Mouse (Mus musculus) Muller cell, postnatal 12 days (primary cell): Measurements from ENCODE around the gene Sergef.
"Not testable (repeated sequence)": the region's sequence is repeated elsewhere in the genome, so short reads cannot be mapped to it uniquely, and the experiment has no call there.

ENCODE experiments used
- DNase-seq: peaks from one replicate; pipeline ENCODE4 v3.0.0-alpha.2; 2015; ENCODE audit errors: inconsistent ontology term

Sergef gene

DNA sequence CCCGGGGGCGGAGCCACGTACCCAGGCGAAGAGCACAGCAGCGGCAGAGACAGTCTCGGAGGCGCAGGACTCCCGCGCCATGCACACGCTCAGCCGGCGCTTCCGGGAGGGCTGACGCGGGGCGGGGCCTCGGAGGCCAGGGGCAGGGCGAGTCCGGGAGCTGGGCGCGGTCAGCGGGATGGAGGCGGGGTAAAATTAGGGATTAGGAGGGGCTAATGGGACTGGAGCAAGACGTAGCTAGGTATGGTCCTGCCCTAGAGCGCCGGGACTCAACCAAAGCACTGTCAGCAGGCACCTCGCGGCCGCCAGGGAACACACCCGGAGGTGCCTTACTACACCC, at the start of gene Sergef:
Gene Sergef (minus strand): TSS at position 116 of the 340 bp plus-strand sequence.
- peak; percentile 95 for DNase-seq

DNA sequence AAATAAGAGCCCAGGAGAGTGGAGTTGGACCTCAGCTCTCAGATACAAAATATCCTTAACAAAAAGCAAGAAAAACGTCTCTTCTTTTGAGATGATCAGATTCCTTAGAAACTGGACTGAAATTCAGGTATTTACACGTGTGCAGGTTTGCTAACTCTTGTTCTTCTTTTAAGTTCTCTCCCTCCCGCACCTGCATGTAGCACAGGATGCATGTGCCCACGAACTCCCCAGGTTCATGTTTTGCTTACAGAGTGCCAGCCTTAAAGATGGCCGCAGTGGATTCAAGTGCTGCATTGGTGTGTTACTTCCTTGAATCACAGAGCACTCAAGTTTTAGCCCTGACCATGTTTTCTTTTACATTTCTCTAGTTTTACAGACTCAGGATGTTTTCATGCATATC, 47.2 kb upstream of the Sergef start:
- no peak for DNase-seq

DNA sequence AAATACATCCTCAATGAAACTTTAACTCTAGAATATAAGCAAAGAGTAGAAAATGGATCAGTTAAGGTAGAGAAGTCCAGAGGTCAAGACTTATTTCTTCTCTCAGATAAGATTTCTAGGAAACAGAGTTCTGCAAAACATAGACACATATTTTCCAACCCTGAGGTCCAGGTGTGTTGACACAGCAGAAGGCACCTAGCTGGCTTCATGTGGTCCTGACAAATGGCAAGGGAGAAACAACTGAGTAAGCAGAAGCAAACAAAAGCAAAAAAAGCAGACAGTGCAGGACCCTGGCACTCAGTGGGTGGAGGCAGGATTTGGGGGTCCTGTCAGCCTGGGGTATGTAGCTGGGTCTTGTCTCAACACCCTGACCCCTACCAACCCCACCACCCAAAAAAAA, 41.1 kb upstream of the Sergef start:
- no peak for DNase-seq

DNA sequence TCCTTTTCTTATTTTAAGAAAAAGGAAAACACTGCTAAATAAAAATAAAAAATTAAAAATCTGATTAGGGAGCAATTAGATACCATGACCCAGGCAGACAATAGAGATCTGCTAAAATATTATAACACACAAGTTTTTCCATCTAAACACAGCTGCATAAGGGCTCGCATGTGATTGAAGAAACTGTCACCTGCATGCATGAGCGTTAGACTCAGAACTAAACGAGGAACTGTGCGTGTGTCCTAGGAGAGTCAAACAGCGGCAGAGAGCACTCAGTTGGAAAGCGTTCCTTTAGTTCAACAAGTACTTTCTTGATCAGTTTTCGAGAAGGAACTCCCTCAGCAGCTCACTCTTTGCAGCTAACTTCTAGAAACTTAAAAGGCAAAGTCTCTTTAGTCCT, 39.4 kb upstream of the Sergef start:
- not testable (repeated sequence) for DNase-seq

DNA sequence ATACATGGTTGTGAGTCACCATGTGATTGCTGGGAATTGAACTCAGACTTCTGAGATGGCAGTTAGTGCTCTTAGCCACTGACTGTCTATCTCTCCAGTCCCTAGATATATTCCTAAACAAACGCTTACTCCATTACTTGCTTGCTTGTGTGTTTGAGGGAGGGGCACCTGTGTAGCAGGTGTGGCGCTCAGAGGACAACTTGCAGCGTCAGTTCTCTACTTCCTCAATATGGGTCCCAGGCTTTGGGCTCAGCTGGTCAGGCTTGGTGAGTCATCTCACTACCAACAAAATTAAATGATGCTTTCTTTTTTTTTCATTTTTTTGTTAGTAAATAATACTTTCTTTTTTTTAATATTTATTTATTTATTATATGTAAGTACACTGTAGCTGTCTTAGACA, 38.8 kb upstream of the Sergef start:
- DNase-seq: no peak

DNA sequence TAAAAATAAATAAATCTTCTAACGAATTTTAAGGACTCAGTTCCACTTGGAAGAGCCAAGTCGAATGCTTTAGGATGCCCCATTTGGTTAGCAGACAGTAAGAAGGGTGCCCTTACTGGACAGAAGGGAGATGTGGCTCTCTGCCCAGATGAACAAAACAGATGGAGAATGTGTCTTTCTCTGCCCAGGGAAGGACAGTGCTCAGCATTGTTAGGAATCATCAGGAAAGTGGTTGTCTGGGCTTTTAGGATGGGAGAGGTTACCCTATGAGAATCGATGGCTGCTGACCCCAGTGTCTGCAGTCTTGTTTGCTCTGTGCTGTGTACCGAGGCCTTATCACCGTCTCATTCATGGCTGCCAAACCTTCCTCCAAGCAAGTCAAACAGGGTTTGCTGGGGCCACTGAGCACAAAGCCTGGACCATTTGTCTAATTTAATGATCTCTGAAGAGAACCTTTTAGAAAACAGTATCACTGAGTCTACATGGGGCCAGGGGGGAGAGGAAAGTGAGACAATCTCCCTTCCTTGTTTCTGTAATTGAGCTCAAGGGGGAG, 37.3 kb upstream of the Sergef start:
- peak; percentile 69 for DNase-seq

DNA sequence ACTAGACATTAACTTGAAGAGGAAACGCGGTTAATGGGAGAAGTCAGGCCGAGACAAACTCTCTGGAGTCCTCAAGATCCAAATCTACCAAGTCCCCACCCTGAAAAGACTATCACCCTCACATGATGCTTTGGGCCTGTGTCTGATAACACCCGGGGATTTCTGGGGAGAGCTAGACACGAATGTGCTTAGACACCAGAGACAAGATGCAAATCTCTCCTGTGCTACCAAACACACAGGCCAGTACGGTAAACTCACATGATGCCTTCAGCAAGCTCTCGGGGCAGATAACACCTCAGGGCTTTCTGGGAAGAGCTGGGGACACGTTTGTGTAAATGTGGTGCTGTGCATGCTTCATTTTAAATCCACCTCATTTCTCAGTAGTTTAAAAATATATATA, 36.3 kb upstream of the Sergef start:
- no peak for DNase-seq

DNA sequence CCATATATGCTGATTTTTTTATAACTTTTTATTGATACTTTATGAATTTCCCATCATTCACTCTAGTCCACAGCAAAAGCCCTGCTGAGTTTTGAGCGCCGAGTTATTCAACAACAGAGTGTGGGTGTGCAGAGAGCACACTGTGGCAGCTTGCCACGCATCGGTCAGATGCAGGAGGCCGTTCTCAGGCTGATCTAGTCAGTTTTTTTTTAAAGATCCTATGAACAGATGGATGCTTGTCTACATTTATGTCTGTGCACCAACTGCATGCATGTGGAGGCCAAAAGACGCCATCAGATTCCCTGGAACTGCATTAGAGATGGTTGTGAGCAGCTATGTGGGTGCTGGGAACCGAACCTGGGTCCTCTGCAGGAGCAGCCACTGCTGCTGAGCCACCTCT, 35.5 kb upstream of the Sergef start:
- DNase-seq: no peak

DNA sequence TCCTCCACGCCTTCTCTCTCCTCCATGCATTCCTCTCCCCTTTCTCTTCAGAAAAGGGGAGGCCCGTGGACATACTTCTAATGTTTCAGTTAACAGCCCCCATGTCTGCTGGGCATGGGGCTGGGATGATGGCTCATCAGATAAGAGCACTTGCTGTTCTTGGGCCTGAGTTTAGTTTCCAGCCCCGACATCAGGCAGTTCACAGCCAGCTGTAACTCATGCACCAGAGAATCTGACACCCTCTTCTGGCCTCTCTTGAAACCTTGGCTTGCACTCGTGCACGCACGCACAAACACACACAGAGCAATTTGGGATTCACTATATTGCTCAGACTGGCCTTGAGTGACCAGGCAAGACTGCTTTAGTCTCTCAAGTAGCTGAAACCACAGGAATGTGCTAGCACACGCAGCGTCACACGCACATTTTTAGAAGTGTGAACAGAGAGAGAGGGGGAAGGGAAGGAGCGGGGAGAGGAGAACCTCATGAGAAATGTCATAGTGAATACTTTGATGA, 32.6 kb upstream of the Sergef start, which contains the start of gene Tph1:
Gene Tph1 (minus strand): TSS at position 378 of the 513 bp plus-strand sequence.
- peak; percentile 21 for DNase-seq

DNA sequence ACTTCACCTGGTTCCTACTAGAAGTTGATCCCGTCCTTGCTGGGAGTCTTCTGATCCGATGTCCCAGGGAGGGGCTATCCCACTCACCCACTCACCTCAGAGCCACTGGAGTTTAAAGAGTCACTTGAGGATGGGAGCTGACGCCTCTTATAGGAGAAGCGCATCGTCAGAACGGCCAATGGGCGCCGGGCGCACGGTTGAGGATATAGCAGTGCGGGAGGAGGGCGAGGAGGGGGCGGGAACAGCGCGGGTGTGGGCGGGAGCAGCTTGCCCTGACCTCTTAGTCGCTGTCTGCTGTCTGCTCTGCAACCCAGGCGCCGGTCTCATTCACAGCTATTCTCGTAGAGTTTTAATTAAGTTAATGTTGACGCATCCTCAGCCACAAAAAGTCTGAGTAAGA, 27.6 kb upstream of the Sergef start:
- DNase-seq: peak; percentile 60

DNA sequence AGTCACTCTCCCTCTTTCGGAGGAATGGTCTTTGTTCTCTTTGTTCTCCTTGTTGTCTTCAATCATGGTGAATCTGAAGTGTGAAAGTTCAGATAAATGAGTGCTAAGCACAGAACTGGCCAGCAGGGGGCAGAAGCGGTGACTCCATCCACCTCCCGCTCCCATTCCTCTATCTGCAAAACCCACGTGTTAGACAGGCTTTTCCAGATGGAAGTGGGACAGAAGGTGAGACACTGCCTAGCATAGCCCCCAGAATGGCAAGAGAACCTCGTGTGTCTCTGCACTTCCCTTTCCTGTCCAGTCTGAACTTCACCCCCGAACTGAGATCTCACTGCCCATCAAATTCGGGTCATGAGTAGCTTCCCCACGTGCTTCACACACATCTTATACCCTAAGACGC, 25.6 kb upstream of the Sergef start:
- DNase-seq: no peak

DNA sequence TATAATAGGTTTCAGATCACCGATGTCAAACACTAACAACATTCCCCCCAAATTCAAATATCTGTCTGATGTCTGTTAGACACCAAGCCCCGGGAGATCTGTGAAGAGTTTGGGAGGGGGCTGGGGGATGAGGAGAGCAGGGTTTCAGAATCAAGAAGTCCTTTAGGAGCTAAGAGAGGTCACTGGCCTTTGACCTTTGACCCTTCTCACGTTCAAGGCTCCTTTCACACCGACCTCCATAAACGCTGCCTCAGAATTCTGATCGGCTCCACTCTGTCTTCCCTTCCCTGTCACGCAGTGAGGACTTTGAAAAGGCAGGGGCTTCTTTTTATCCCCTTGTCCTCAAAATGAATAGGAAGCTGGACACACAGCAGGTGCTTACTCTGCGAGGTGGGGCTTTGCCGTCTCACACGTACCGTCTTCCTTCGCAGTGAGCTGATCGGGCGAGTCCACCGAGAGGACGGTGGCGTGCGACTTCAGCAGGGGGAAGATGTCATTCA, 22.0 kb upstream of the Sergef start:
- no peak for DNase-seq

DNA sequence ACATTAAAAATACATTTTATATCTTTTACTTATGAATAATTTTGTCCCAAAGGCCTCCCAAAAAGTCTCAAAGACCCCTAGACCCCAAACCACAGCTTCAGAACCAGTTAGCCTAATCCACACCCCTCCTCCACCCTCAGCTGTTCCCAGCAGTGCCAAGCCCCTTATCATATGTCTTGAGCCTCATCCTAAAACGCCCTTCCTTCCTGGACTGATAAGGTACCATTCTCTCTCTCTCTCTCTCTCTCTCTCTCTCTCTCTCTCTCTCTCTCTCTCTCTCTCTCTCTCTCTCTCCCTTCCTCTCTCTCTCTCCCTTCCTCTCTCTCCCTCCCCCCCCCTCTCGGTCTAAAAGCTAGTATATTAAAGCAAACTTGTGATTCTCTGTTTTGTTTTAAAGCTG, 12.7 kb upstream of the Sergef start:
- no peak for DNase-seq

DNA sequence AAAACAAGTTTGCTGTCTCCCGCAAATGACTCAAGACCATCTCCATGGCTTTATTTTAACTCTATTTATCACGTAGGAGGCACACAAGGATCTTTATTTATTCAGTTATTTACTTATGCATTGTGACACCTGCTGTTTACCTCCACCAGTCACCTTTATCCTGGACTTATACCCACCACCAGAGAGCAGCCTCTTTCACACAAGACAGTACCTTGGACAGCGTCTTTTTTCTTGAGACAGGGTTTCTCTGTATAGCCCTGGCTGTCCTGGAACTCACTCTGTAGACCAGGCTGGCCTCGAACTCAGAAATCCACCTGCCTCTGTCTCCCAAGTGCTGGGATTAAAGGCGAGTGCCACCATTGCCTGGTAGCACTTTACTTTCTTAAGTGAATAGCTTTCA, 10.6 kb upstream of the Sergef start:
- DNase-seq: not testable (repeated sequence)

DNA sequence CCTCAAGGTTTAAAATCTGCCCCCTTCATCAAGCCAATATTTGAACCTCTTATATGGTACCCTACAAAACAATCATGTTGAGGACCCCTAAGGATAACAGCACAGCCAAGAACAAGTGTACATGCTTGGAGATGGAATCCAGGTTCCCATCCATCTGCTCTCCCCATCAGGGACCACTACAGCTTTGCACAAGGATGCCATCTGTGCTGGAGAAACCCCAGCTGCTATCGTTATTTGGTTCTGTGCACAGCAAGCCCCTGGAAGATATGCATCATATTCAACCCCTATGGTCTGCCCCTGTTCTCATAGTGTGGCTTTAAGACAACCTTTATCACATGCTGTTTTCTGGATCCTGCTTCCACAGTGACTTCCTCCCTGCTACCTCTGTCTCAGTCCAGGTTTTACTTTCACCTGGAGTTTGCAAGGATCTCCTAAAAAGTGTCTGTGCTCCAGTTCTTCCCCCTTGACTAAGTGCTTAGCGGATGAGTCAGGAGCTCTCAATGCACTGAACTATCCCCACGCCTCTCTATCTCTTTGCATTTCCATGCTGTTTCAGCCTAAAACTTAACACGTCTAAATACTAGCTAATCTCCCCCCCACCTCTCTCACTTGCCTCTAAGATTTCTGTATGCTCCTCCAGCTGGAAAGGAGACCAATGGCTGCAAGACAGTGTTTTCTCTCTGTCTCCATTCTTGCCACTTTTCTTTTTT, 9.0 kb upstream of the Sergef start:
- no peak for DNase-seq

DNA sequence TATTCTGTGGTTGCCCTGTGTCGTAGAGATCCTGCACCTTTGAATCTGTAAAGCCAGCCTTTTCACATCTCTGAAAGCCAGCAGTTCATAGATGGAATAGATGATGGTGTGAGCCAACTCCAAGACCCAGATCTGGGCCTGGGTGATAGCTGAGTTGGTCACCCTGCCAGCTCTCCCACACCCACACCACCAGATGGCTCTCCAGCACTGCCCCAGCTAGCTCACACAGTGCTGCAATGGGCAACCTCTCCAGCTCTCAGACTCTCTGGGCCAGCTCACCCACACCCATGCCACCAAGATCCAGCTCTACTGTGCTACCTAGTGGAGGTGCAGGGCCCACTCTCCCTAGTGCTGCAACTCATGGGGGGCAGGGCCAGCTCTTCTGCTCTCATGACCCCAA, 3.6 kb upstream of the Sergef start:
- peak; percentile 7 for DNase-seq

DNA sequence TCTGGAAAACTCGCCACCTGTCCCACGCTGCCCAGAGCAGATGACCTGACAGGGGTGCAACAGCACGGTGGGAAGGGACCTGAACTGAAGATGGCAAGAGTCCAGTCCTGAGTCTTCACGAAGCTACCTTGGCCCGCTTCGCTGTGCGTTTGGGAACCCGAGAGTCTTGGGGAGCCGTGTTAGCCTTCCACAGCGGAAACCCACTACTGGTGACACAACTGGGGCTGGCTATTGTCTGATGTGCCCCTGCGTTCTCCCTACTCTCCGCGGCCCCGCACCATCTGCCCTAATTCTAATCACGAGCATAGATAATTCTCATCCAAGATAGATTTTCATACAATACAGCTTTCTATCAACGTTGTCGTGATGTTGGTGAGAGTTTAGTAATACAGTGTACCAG, 455 bp upstream of the Sergef start:
- no peak for DNase-seq

DNA sequence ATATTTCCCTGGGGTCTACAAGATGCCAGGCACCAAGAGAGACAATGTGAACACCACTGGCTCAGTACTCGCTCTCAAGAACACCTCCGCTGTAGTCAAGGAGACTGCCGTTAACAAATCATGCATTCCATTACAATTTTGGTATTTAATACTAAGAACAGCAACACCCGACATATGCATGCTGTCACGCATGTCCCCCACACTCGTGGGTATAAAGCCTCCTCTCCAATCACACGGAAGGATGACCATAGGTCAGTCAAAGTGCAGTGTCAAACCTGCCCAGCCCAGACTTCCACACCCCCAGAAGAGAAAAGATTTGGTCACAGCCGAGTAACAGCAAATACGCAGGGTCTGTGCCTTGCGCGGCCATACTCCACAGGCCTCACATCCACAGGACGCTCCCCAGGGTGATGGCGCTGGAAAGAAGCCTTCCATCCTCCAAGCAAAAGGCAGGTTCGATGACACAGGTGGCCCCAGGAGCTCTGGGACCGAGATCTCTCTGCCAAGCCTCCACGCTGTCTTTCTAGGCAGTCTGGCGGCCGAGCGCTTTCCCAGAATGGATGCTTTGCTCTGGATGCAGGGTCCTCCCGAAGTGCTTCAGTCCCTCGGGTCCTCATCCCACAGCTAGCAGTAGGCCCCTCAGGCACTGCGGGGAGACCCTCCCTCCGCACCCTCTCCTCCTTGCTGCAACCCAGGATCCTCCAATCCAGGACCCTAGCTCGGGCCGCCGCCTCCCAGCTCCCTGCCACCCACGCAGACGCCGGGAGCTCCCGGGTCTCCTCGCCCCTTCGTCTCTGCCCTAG, 517 bp downstream of the Sergef start:
- no peak for DNase-seq

DNA sequence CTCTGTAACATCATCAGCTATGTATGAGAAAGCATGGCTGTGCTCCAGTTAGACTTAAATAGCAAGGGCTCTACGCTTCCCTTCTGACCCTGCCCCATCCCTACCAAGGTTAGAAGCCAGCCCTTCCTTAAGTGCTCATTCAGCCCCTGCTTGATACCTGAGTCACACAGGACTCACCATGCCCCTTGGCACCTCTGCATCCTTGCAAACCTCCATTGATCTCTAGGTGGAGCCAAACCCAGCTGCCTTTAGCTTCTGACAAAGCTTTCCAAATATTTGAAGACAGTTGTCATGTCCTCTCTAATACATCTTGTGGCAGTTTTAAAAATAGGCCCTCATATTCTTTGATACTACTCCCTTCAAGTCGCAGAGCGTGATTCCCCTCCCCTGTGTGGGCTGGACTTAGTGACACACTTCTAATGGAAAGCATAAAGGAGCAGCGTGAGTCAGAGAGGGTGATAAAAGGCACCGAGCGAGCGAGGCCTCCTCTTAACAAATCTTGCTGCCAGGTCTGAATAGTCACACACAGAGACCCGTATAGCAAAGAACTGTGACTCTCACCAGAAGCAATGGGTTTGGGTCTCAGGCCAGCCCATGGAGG, 11.1 kb downstream of the Sergef start:
- peak; percentile 33 for DNase-seq

DNA sequence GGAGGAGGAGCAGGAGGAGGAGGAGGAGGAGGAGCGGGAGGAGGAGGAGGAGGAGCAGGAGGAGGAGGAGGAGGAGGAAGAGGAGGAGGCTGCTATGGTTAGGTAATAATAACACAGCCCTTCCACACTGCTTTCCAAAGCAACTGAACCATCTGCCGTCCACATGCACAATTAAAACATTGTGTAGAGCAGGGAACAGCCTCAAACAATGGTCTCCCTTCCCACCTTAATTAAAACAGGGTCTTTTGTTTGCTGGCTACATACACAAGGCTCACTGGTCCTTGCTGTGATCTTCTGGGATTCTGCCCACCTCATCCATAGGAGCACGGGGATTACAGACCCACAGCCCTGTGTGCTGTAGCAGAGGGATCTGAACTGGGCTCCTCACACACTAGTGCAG, 15.6 kb downstream of the Sergef start:
- DNase-seq: no peak

DNA sequence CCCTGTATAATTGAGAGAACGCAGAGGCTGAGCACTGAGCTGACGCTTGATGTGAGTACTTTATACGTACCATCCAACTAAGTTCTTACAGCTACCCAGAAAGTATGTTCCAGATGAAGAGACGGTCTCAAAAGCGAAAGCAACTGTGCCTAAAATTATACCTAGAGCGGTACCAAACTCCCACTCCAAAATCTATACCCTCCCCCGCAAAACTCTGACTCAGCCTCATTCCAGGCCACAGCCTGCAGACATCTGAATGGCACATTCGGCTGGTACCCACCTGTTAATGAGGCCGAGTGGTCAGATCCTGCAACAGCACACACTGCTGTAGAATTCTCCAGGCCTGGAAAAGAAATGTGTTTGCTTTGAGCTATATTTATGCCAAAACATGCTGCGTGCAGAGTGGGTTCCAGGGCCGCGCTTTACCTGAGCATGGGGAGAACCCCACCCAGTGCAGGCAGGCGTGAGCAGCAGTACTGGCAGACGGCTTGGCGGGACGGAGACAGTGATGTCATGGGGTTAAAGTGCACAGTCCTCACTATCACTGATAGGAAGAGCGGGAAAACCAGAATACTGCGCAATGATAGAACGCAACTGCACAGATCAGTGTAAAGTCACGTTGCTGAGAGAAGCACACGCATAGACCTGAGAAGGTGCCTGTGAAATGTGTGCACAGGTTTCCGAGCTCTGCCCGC, 21.0 kb downstream of the Sergef start:
- no peak for DNase-seq
